Mouse (Mus musculus) small intestine, adult 2 months (tissue): ENCODE data around the gene Wnt2.

Experiments
- CTCF ChIP-seq: fragments of 200-500 bp; IDR thresholded peaks from 2 replicates; pipeline ENCODE4 v1.5.1; 2012; ENCODE audit warnings: low read depth, mild to moderate bottlenecking, control low read depth, inconsistent platforms, low read length, moderate library complexity, mixed read lengths; ENCODE audit not compliant: insufficient replicate concordance, insufficient read length; ENCODE audit errors: extremely low read depth
- POLR2A ChIP-seq: fragments of 200-500 bp; IDR thresholded peaks from 2 replicates; pipeline ENCODE4 v1.6.1; 2012; ENCODE audit warnings: low read depth, mild to moderate bottlenecking, control low read depth, inconsistent platforms, low read length, moderate library complexity

- TF ChIP-seq CTCF (no peak), POLR2A (no peak)
Observed at GRCm38 (mm10) chr6:18057899-18058298, 27.5 kb upstream of the Wnt2 start.
